Mouse (Mus musculus) G1E (cell line): ENCODE results near the gene Aldh5a1.

Source experiments
- CTCF ChIP-seq: IDR thresholded peaks from 2 replicates; pipeline ENCODE4 v1.5.1; 2012; ENCODE audit warnings: low read depth, low read length, inconsistent platforms, mixed read lengths
- GATA1 ChIP-seq: IDR thresholded peaks from 2 replicates; pipeline ENCODE4 v1.6.1; 2012; ENCODE audit warnings: borderline replicate concordance, low read length, inconsistent platforms, mixed read lengths
- GATA2 ChIP-seq: IDR thresholded peaks from 2 replicates; pipeline ENCODE4 v1.6.1; 2012; ENCODE audit warnings: low read depth, low read length, inconsistent platforms, borderline replicate concordance
- POLR2AphosphoS5 ChIP-seq: IDR thresholded peaks from 2 replicates; pipeline ENCODE4 v1.6.1; 2012; ENCODE audit warnings: low read depth, low read length, inconsistent platforms; ENCODE audit not compliant: insufficient replicate concordance

DNA sequence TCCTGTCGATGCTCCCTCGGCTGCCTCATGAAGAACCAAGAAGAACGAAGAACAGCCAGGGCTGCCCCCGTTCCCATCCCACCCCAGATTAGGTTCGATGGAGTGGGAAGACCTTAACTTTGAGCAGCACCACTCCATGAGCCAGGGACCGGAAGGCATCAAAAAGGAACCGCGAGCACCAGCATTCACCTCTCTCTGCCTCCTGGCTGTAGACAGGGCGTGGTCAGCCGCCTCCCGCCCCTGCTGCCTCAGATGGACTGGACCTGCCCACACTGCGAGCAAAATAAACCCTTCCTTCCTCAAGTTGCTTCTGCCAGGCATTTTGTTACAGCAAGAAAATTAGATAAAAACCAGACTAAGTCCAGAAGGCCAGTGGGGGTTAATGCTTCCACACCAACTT is 76.4 kb downstream of the Aldh5a1 start:
- no peak for TF ChIP-seq CTCF
- TF ChIP-seq POLR2AphosphoS5: no peak
- TF ChIP-seq GATA2: no peak
- no peak for TF ChIP-seq GATA1
